Mouse (Mus musculus) olfactory bulb, adult 2 months (tissue): ENCODE data around the gene Myrf.

Experiments used
- CTCF ChIP-seq: fragments of 200-500 bp; IDR thresholded peaks from 2 replicates; pipeline ENCODE4 v1.5.1; 2012; ENCODE audit warnings: low read depth, mild to moderate bottlenecking, low read length, moderate library complexity; ENCODE audit not compliant: insufficient read depth
- POLR2A ChIP-seq: fragments of 200-500 bp; IDR thresholded peaks from 2 replicates; pipeline ENCODE4 v1.6.1; 2012; ENCODE audit warnings: mild to moderate bottlenecking, low read depth, low read length, moderate library complexity; ENCODE audit not compliant: insufficient read depth

DNA sequence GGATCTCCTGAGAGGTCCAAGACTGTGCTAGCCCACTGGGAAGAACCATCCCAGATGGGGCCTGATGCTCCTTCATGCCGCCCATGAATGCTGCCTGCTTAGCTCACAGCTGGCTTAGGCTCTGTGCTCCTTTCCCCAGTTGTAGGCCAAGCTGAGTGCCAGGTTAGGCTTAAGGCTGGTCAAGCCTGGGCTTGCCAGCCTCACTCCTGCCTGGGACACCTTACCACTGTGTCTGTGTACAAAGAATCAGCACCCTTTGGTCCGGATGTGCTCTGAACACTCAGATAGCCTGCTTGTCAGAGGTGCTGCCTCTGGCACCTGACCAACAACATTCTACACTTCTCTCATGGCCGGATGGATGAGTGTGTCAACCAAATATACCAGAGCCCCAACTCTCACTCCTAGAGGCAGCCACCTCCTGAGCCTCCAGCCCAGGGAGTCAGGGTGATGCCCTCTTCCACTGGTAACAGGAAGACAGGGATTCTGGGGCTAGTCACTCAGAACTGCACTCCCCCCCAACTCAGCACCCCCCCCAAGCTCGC lies 49.1 kb upstream of the Myrf start:
- no peak for TF ChIP-seq CTCF
- no peak for TF ChIP-seq POLR2A
